Mouse (Mus musculus): ENCODE data around the gene Ice2. TPM values are rescaled to one million over a fixed set of nuclear protein-coding genes. Genes with fewer than 3 reads are reported as not detected.

The Ice2 gene
- polyA plus RNA-seq, 1 experiment = not detected

GRCm38 (mm10) chr9:69453066-69453900 is 55.6 kb downstream of the Ice2 start, which contains the start of gene Anxa2:
Gene Anxa2, plus strand, starts transcription at chr9:69453620.
- 10% methylated on average over 37 of the region's 37 CpGs for WGBS

GRCm38 (mm10) chr9:69453901-69454666 is 56.4 kb downstream of the Ice2 start:
- TF ChIP-seq CTCF (IDR thresholded peaks at IDR 0.05; ENCODE audit: insufficient read depth, low read depth, low read length) (no peak), POLR2A (IDR thresholded peaks at IDR 0.05; ENCODE audit: insufficient read depth, low read depth, low read length) (no peak)
- Histone ChIP-seq H3K4me1 (ENCODE audit: control insufficient read depth, insufficient read depth, low read length) (peaks cover 24% of the 10 kb centered on the region), H3K27ac (ENCODE audit: insufficient read depth, low read depth, low read length) (no peak overlapping the region), H3K4me3 (ENCODE audit: insufficient read depth, low read depth, low read length) (peak overlapping the region; percentile 50)
- 25% methylated on average over 32 of the region's 32 CpGs for WGBS

More at GRCm38 (mm10) chr9:69453066-69453900, 55.6 kb downstream of the Ice2 start, which contains the start of gene Anxa2:
- TF ChIP-seq POLR2A (IDR thresholded peaks at IDR 0.05; ENCODE audit: insufficient read depth, low read depth, low read length) = no peak
- TF ChIP-seq CTCF (IDR thresholded peaks at IDR 0.05; ENCODE audit: insufficient read depth, low read depth, low read length) = no peak
- Histone ChIP-seq H3K27ac (ENCODE audit: insufficient read depth, low read depth, low read length) (no peak within 1 kb of the TSS), H3K4me3 (ENCODE audit: insufficient read depth, low read depth, low read length) (peak within 1 kb of the TSS; percentile 50), H3K4me1 (ENCODE audit: control insufficient read depth, insufficient read depth, low read length) (peaks cover 22% of the 10 kb centered on the region)

- TF ChIP-seq POLR2A (IDR thresholded peaks at IDR 0.05; ENCODE audit: insufficient read depth, low read depth, low read length) = no peak
- TF ChIP-seq CTCF (IDR thresholded peaks at IDR 0.05; ENCODE audit: insufficient read depth, low read depth, low read length) = no peak
- H3K4me1 ChIP-seq (ENCODE audit: control insufficient read depth, insufficient read depth, low read length) = peaks cover 26% of the 10 kb centered on the region
- no peak overlapping the region for H3K27ac ChIP-seq (ENCODE audit: insufficient read depth, low read depth, low read length)
- WGBS = 73% methylated on average over 4 of the region's 4 CpGs
- no peak overlapping the region for H3K4me3 ChIP-seq (ENCODE audit: insufficient read depth, low read depth, low read length)
Measured at GRCm38 (mm10) chr9:69454691-69455090, 57.0 kb downstream of the Ice2 start.

GRCm38 (mm10) chr9:69455391-69455790 is 57.7 kb downstream of the Ice2 start:
- Histone ChIP-seq H3K4me3 (ENCODE audit: insufficient read depth, low read depth, low read length) (no peak overlapping the region), H3K27ac (ENCODE audit: insufficient read depth, low read depth, low read length) (no peak overlapping the region), H3K4me1 (ENCODE audit: control insufficient read depth, insufficient read depth, low read length) (peaks cover 26% of the 10 kb centered on the region)
- WGBS = 78% methylated on average over 4 of the region's 4 CpGs
- TF ChIP-seq CTCF (IDR thresholded peaks at IDR 0.05; ENCODE audit: insufficient read depth, low read depth, low read length) = no peak

- Histone ChIP-seq H3K27ac (ENCODE audit: insufficient read depth, low read depth, low read length) (no peak overlapping the region), H3K4me3 (ENCODE audit: insufficient read depth, low read depth, low read length) (no peak overlapping the region), H3K4me1 (ENCODE audit: control insufficient read depth, insufficient read depth, low read length) (peaks cover 26% of the 10 kb centered on the region)
- 86% methylated on average over 15 of the region's 15 CpGs for WGBS
- TF ChIP-seq POLR2A (IDR thresholded peaks at IDR 0.05; ENCODE audit: insufficient read depth, low read depth, low read length) (no peak), CTCF (IDR thresholded peaks at IDR 0.05; ENCODE audit: insufficient read depth, low read depth, low read length) (no peak)
Measured at GRCm38 (mm10) chr9:69456406-69457075, 58.8 kb downstream of the Ice2 start.

- TF ChIP-seq CTCF (IDR thresholded peaks at IDR 0.05; ENCODE audit: insufficient read depth, low read depth, low read length) (no peak), POLR2A (IDR thresholded peaks at IDR 0.05; ENCODE audit: insufficient read depth, low read depth, low read length) (no peak)
- no peak overlapping the region for H3K4me3 ChIP-seq (ENCODE audit: insufficient read depth, low read depth, low read length)
- no peak overlapping the region for H3K27ac ChIP-seq (ENCODE audit: insufficient read depth, low read depth, low read length)
- 94% methylated on average over 3 of the region's 3 CpGs for WGBS
- peaks cover 26% of the 10 kb centered on the region for H3K4me1 ChIP-seq (ENCODE audit: control insufficient read depth, insufficient read depth, low read length)
Measured at GRCm38 (mm10) chr9:69457143-69457542, 59.4 kb downstream of the Ice2 start.

- TF ChIP-seq POLR2A (IDR thresholded peaks at IDR 0.05; ENCODE audit: insufficient read depth, low read depth, low read length) (no peak), CTCF (IDR thresholded peaks at IDR 0.05; ENCODE audit: insufficient read depth, low read depth, low read length) (no peak)
- Histone ChIP-seq H3K4me1 (ENCODE audit: control insufficient read depth, insufficient read depth, low read length) (peaks cover 28% of the 10 kb centered on the region), H3K27ac (ENCODE audit: insufficient read depth, low read depth, low read length) (no peak overlapping the region), H3K4me3 (ENCODE audit: insufficient read depth, low read depth, low read length) (no peak overlapping the region)
- 40% methylated on average over 14 of the region's 14 CpGs for WGBS
Measured at GRCm38 (mm10) chr9:69457747-69458625, 60.3 kb downstream of the Ice2 start.

GRCm38 (mm10) chr9:69458982-69459381 is 61.3 kb downstream of the Ice2 start:
- WGBS = 67% methylated on average over 2 of the region's 2 CpGs
- TF ChIP-seq POLR2A (IDR thresholded peaks at IDR 0.05; ENCODE audit: insufficient read depth, low read depth, low read length) (no peak), CTCF (IDR thresholded peaks at IDR 0.05; ENCODE audit: insufficient read depth, low read depth, low read length) (no peak)
- Histone ChIP-seq H3K27ac (ENCODE audit: insufficient read depth, low read depth, low read length) (no peak overlapping the region), H3K4me3 (ENCODE audit: insufficient read depth, low read depth, low read length) (no peak overlapping the region), H3K4me1 (ENCODE audit: control insufficient read depth, insufficient read depth, low read length) (peaks cover 18% of the 10 kb centered on the region)
